Mouse (Mus musculus) B cell, adult 2 months (primary cell): Measurements from ENCODE around the gene Ammecr1.
A peak's percentile ranks its signal among the peaks of the same experiment; 100 is the strongest.

ENCODE experiments used
- DNase-seq, 2 experiments: peaks; one replicate each; pipeline ENCODE4 v3.0.0; 2022

The Ammecr1 gene

GRCm38 (mm10) chrX:142966008-142966966 is at the start of gene Ammecr1:
Gene Ammecr1, minus strand, starts transcription at chrX:142966728.
- DNase-seq = peak; percentile 77 to 79

DNA sequence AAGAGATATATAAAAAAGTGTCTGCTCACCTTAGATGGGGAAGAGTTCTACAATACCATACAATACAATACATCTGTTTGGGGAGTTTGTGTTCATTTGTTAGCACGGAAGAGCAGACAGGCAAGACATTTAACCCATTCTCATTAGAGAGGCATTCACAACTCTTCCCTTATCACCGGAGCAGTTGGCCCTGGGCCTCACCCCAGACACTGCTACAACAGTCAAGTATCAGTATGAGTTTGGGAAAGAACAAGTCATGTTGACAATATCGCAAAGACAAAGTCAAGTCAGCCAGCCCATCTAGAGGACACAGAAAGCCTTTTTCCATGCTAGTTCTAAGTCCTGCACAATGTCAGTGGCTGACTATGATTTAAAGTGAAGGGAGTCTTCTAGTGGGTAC is 47.6 kb upstream of the Ammecr1 start:
- no peak for DNase-seq

DNA sequence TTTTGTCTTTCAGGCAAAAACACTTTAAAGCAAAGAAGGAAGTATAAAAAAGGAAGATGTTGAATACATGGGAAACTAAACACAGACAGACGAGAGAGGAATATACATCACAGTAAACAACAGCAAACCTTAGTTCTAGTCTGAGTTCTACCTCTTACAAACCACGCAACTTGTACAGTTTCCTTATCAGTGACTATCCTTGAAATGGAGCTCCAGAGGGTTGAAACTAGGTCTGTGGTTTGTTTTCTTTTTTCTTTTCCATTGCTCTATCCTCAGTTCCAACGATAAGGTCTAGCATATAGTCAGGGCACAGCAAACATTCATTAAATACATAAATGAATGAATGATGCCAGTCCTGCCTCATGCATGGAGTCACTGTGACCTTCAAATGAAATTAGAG is 45.8 kb upstream of the Ammecr1 start:
- DNase-seq = no peak

DNA sequence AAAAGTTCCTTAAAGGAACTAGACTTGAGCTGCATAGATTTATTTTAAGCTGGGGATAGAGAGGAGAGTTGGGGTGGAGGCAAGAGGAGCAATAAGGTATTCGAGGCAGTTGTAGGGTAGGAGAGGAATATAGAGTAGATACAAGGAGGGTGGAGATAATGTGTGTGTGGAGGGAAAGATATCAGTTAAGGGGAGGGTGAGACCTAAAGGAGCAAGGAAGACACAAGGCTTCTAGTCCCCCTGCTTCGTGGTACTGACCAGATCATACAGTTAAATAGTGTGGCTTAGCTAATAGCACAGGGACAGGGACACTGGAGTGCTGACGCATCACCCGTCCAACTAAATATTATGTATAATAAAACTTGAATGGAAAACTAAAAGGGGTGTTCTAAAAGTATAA is 45.3 kb upstream of the Ammecr1 start:
- DNase-seq = no peak

DNA sequence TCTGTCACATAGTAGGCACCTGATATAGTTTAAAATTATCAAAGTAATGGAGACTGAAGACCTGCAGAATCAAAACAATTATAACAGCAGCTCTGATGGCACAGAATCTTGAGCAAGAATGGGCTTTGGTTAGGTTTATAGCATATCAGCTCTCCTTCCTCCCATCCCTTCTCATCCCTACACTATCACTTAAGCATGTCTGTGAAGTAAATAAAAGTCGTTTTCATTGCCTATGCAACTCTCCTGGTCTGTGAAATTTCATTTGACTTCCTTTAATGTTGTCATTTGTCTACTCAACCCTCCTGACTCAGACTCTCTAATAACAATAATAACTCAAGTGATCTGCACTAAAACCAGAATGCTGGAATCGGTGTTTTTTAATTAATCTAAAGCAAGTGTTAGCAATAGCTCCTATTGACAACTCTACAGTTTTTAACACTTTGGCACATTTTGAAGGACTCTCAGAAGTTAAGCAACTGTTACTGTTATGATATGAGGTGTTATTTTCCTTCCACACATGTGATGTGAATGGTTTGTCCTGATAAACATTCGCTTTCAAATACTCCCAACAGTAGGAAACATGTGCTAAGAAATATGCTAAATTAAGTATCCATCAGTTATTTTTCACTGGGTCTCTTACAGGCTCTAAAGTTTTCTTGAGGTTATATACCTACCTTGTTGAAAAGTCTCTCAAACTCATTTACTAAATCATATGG is 37.8 kb upstream of the Ammecr1 start:
- DNase-seq = no peak

DNA sequence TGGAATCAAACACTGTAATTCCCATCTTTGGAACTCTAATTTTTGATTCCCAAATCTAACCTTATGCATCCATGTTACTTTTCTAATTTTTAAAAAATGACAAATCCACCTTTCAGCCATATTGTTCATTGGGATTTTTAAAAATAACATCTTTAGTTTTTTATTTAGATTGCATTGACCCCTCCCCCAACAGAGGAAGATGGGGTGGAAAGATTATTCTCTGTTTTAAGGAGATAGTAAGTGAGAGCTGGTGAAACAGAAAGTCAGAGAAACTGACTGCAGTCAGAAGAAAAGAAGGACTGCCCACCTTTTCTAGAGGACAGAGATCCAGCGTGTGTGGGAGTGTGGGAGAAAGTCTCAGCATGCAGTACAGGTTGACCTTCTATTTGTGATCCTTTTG is 30.7 kb upstream of the Ammecr1 start:
- no peak for DNase-seq

DNA sequence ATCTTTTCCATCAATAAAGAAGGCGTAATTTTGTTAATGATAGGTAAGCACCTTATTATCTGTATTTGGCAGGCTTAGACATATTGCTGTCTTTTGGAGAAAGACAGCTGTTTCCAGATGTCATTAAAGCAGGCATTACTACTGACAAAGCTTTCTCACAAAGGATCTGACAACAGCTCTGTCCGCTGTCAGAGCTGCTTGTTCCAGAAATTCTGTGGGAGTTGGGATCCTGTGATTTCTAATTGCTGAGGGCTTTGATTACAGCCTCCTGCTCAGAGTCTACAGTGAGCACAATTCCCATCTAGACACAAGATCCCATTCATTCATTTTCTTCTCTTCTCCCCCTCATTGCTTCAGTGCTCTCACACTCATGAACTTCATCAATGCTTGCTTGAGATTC is 28.0 kb upstream of the Ammecr1 start:
- no peak for DNase-seq

DNA sequence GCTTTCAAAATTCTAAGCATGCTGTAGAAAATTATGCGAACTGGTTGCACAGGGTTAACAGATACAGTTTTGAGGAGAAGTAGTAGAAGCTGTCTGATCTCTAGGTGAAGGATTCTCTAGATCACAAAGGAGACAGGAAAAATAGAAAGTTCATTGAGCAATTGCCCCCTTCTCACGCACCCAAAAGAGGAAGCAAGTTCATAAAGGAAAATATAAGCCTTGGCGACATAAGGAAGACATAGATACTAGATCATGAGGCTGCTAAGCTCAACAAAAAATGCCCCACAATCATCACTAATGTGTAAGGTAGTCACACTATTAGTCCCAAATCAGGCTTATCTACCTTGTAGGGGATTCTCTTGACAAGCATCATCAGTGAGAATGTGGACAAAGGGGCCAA is 17.6 kb upstream of the Ammecr1 start:
- no peak for DNase-seq

- no peak for DNase-seq
Observed at GRCm38 (mm10) chrX:142983638-142984037, 17.1 kb upstream of the Ammecr1 start.

- no peak for DNase-seq
Observed at GRCm38 (mm10) chrX:142981530-142982130, 15.1 kb upstream of the Ammecr1 start.

DNA sequence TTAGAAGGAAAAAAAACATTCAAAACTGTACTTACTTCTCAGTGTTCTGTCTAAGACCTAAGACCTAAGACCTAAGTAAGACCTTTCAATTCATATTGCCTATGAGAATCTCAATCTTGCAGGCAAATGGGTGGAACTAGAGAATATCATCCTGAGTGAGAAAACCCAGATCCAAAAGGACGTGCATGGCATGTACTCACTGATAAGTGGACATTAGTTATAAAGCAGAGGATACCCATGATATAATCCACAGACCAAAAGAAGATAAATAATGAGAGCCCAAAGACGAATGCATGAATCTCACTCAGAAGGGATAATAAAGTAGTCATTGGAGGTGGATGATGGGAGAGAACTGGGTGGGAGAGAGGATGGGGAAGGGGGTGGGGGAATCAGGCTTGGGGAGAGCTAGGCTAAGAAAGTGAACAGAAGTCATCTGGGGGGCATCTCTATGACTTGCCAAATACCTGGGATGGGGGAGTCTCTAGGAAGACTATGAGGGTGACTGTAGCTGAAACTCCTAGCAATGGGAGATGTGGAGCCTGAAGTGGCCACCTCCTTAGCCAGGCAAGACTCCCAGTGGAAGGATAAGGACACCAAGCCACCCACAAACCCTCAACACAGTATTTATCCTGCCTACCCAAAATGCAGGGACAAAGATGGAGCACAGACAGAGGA is 14.5 kb upstream of the Ammecr1 start:
- DNase-seq = no peak

DNA sequence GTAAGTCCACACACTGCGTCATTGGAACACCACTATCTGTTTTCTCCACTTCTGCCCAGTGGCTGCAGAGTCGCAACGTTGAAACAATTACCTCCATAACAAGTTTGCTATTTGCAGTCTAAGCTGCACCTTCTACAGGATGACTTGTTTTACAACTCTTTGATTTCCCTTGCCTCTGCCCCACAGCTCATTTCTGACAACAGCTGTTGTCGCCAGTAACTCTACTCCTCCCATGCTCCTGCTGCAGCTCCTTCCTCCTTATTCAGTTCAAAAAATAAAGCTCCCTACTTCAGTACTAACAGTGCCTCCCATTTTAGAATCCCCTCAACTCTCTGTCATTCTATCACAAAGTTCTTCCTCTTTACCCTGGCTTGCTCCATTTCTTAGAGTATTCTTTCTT is 12.7 kb upstream of the Ammecr1 start:
- no peak for DNase-seq

DNA sequence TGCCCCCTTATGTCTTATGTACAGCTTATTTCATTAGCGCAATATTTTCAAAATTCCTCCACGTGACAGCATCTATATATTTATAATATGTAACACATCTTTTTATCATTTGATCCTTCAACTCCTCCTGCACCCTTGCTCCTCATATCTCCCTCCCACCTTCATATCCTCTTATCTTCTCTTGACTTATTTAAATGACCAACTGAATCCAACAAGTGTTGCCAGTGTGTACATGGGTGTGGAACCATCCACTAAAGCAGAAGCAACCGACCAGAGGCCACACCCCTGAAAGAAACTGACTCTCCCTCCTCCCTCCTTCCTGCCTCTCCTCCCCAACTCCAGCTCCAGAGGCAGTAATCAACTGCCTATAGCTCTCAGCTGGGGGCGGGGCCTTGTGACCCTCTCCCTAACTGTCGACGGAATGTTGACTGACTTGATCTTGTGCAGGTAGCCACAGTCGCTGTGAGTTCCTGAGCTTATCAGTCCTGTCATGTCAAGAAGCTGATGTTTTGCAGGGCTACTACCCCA is 6.0 kb upstream of the Ammecr1 start:
- no peak for DNase-seq

- DNase-seq = no peak
Observed at GRCm38 (mm10) chrX:142971759-142972158, 5.2 kb upstream of the Ammecr1 start.

- peak; percentile 18 to 22 for DNase-seq
Observed at GRCm38 (mm10) chrX:142967067-142967466, 539 bp upstream of the Ammecr1 start.

- DNase-seq = no peak
Observed at GRCm38 (mm10) chrX:142965236-142966007, 1.1 kb downstream of the Ammecr1 start.

GRCm38 (mm10) chrX:142960434-142960833 is 6.1 kb downstream of the Ammecr1 start:
- DNase-seq = no peak

- DNase-seq = peak in 1 of 2 experiments; percentile 24
Observed at GRCm38 (mm10) chrX:142959674-142960307, 6.7 kb downstream of the Ammecr1 start.

DNA sequence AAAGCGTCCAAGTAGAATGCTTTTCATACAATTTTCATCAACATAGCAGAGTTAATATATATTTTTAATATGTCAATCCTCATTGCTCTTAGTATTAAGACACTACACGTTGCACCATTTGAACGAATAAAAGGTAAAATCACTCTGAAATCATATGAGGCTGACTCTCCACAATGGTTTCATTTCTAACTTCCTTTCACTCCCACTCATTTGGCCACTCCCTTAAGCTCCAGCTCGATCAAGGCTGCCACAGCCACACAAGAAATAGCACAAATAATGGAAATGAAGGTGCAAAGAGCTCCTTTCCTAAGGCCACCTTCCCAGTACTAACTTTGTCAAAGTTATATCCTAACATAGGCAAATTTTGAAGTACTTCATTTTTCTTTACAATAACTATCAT is 38.1 kb downstream of the Ammecr1 start:
- no peak for DNase-seq

DNA sequence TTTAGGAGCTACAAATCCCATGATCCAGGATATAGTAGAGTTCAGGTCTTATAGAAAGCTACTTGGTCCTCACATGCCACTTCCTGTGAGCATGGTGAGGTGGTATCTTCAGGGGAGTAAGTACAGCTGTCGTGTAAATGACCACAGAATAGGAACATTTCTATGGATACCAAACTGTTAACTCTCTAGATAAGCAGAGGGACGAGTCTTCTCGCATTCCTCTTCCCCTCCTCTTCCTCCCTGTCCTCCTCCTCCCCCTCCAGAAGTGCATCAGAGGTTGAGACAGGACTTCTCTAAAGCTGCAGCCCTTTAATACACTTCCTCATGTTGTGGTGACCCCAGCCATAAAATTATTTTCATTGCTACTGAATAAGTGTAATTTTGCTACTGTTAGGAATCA is 49.1 kb downstream of the Ammecr1 start:
- DNase-seq = no peak

GRCm38 (mm10) chrX:142916719-142917118 is 49.8 kb downstream of the Ammecr1 start:
- DNase-seq = no peak
